Mouse (Mus musculus) lung, adult 2 months (tissue): ENCODE data around the gene Smim24. TPM values are rescaled to one million over a fixed set of nuclear protein-coding genes. Genes with fewer than 3 reads are reported as not detected.

Experiments used
- DNase-seq: peaks from one replicate; pipeline ENCODE4 v3.0.0; 2022
- H3K4me1 ChIP-seq: fragments of 200-500 bp; 2 replicates; pipeline ENCODE4 v1.6.1; 2011; ENCODE audit warnings: low read length; ENCODE audit not compliant: control insufficient read depth, insufficient read depth
- H3K4me3 ChIP-seq: fragments of 200-500 bp; replicated peaks from 2 replicates; pipeline ENCODE3; 2011; ENCODE audit warnings: low read depth, mild to moderate bottlenecking, control low read depth, low read length; ENCODE audit errors: extremely low read depth
- CTCF ChIP-seq: fragments of 200-500 bp; IDR thresholded peaks from 2 replicates; pipeline ENCODE4 v1.5.1; 2011; ENCODE audit warnings: mild to moderate bottlenecking, low read length, control low read depth; ENCODE audit not compliant: insufficient read depth
- POLR2A ChIP-seq: fragments of 200-500 bp; IDR thresholded peaks from 2 replicates; pipeline ENCODE4 v1.6.1; 2011; ENCODE audit warnings: low read depth, mild to moderate bottlenecking, control low read depth, low read length, borderline replicate concordance; ENCODE audit errors: extremely low read depth
- WGBS: fragments of 180-500 bp; shearing (Covaris S2); methylation state at CpG from one replicate; pipeline ENCODE4 v1.1.7; 2018; 5-methylcytosine and 5-hydroxymethylcytosine counted together
- polyA plus RNA-seq: library from polyadenylated mRNA; depleted of rRNA; stranded (reverse); fragments of >200 nt; gene quantifications from 2 replicates; pipeline ENCODE4 v1.2.3, GENCODE M21; 2012

Smim24 gene
- polyA plus RNA-seq, 1 experiment: 8.8 TPM

GRCm38 (mm10) chr10:81411471-81412400, 18.9 kb downstream of the Smim24 start:
- TF ChIP-seq CTCF (no peak), POLR2A (peak; percentile 28; the same call in 1 of the 2 replicates)
- H3K4me1 ChIP-seq: peaks cover 90% of the 10 kb centered on the region

GRCm38 (mm10) chr10:81412586-81413309, 19.9 kb downstream of the Smim24 start:
- 57% methylated on average over 16 of the region's 16 CpGs for WGBS
- Histone ChIP-seq H3K4me1 (peaks cover 91% of the 10 kb centered on the region), H3K4me3 (no peak overlapping the region)
- TF ChIP-seq POLR2A: no peak
- TF ChIP-seq CTCF: no peak
- no peak for DNase-seq

More at GRCm38 (mm10) chr10:81411471-81412400, 18.9 kb downstream of the Smim24 start:
- DNase-seq: peak; percentile 80
- WGBS: 15% methylated on average over 18 of the region's 18 CpGs
- H3K4me3 ChIP-seq: no peak overlapping the region

- DNase-seq: peak; percentile 90
- Histone ChIP-seq H3K4me1 (peaks cover 87% of the 10 kb centered on the region), H3K4me3 (peak overlapping the region; percentile 38)
- TF ChIP-seq POLR2A: peak; percentile 73; the same call in 1 of the 2 replicates
- TF ChIP-seq CTCF: no peak
- WGBS: 22% methylated on average over 26 of the region's 26 CpGs
Observed at GRCm38 (mm10) chr10:81413310-81414261, 20.7 kb downstream of the Smim24 start.

- TF ChIP-seq POLR2A (no peak), CTCF (no peak)
- Histone ChIP-seq H3K4me1 (peaks cover 84% of the 10 kb centered on the region), H3K4me3 (no peak overlapping the region)
- DNase-seq: peak; percentile 55
Observed at GRCm38 (mm10) chr10:81414682-81415081, 21.8 kb downstream of the Smim24 start.

GRCm38 (mm10) chr10:81415146-81415545, 22.3 kb downstream of the Smim24 start:
- DNase-seq: no peak
- 66% methylated on average over 5 of the region's 5 CpGs for WGBS
- Histone ChIP-seq H3K4me3 (no peak overlapping the region), H3K4me1 (peaks cover 86% of the 10 kb centered on the region)
- TF ChIP-seq POLR2A: no peak
- no peak for TF ChIP-seq CTCF

- no peak for TF ChIP-seq POLR2A
- no peak for TF ChIP-seq CTCF
- peak; percentile 47 for DNase-seq
- 49% methylated on average over 17 of the region's 17 CpGs for whole genome bisulfite sequencing
- Histone ChIP-seq H3K4me3 (no peak overlapping the region), H3K4me1 (peaks cover 86% of the 10 kb centered on the region)
Observed at GRCm38 (mm10) chr10:81415549-81416310, 22.9 kb downstream of the Smim24 start.

GRCm38 (mm10) chr10:81416581-81417226, 23.9 kb downstream of the Smim24 start:
- WGBS: 4% methylated on average over 26 of the region's 26 CpGs
- peaks cover 79% of the 10 kb centered on the region for H3K4me1 ChIP-seq
- H3K4me3 ChIP-seq: no peak overlapping the region
- DNase-seq: peak; percentile 83
- TF ChIP-seq POLR2A (no peak), CTCF (peak; percentile 59)
